Mouse (Mus musculus): Measurements from ENCODE around the gene Ypel4. TPM values are rescaled to one million over a fixed set of nuclear protein-coding genes. Genes with fewer than 3 reads are reported as not detected.
"Not testable (repeated sequence)": the region's sequence is repeated elsewhere in the genome, so short reads cannot be mapped to it uniquely, and the experiment has no call there.

Ypel4 gene
- total RNA-seq, 2 experiments from 2014 or later, result 0.73 to 1.0 TPM

DNA sequence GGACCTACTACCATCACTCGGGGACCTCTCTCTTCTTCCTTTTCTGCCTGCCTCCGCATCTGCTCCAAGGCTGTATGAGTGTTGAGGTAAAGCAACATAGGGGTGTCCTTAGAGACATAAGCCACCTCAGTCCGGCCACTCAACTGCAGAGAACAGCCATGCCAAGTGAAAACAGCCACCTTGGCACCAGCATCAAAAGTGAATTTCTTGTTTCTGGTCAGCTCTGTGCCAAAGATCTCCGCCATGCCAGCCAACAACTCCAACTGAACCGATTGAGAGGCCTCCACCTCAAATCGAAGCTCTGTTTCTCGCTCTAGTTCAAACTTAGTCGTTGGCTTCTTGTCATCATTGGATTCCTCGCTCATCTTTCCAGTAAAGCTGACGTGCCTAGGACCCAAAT, 8.1 kb upstream of the Ypel4 start:
- intact Hi-C loops (cut with DNase I; ENCODE audit: low total_unique reads), result no loop called here
- no peak for DNase-seq

GRCm38 (mm10) chr2:84726716-84727115, 7.1 kb upstream of the Ypel4 start:
- DNase-seq, result no peak
- intact Hi-C loops (cut with DNase I; ENCODE audit: low total_unique reads), result no loop called here

- intact Hi-C loops (cut with DNase I; ENCODE audit: low total_unique reads), result no loop called here
- DNase-seq, result peak; percentile 95
Observed at GRCm38 (mm10) chr2:84727172-84727858, 6.5 kb upstream of the Ypel4 start, which contains the start of gene Clp1. Gene Clp1, minus strand, starts transcription at chr2:84727350.

GRCm38 (mm10) chr2:84728191-84728590, 5.7 kb upstream of the Ypel4 start:
- DNase-seq; intact Hi-C loops (cut with DNase I; ENCODE audit: low total_unique reads): not testable (repeated sequence)

DNA sequence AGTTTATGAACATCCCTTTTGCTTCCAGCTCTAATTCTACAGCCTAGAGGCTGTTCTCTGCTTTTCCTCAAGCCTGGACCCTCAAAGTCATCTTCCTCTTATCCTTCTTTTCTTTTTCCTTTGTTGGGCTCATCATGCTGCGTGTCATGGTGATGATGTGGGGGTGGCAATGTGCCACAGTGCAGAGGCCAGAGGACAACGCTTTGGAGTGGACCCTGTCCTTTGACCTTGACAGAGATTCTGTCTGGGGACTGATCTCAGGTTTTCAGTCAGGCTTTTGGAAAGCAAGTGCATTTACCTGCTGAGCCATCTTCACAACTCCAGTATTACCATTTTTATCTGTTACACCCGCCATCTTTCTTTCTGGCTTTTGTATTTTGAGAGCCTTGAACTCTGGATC, 2.7 kb upstream of the Ypel4 start:
- intact Hi-C loops (cut with DNase I; ENCODE audit: low total_unique reads), result no loop called here
- DNase-seq, result no peak

- intact Hi-C loops (cut with DNase I; ENCODE audit: low total_unique reads), result no loop called here
- no peak for DNase-seq
Observed at GRCm38 (mm10) chr2:84732394-84732793, 1.5 kb upstream of the Ypel4 start.

- intact Hi-C loops (cut with DNase I; ENCODE audit: low total_unique reads), result no loop called here
- no peak for DNase-seq
Observed at GRCm38 (mm10) chr2:84734351-84734864, 550 bp downstream of the Ypel4 start.

DNA sequence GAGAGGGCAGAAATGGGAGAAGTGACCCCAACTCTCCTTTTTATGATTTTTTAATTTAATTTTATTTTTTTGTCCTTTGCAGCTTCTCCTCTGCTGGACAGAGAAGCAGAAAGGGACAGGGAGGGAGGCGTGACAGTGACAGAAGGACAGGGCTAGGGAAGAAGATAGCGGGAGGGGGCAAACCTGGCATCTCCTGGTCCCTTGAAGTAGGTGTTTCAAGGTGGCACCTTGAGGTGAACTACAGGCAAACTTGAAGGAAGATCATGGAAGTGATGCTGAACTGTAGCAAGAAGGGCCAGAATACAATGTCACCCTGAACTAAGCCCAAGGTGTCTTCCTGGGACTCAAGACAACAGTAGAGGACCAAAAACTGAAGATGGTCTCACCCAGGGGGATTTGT, 1.1 kb downstream of the Ypel4 start:
- intact Hi-C loops (cut with DNase I; ENCODE audit: low total_unique reads), result no loop called here
- DNase-seq, result no peak

GRCm38 (mm10) chr2:84735346-84735920, 1.6 kb downstream of the Ypel4 start:
- no peak for DNase-seq
- intact Hi-C loops (cut with DNase I; ENCODE audit: low total_unique reads), result no loop called here

GRCm38 (mm10) chr2:84736312-84737161, 2.7 kb downstream of the Ypel4 start:
- intact Hi-C loops (cut with DNase I; ENCODE audit: low total_unique reads), result no loop called here
- DNase-seq, result no peak

- intact Hi-C loops (cut with DNase I; ENCODE audit: low total_unique reads), result no loop called here
- DNase-seq, result no peak
Observed at GRCm38 (mm10) chr2:84737451-84737925, 3.6 kb downstream of the Ypel4 start.

DNA sequence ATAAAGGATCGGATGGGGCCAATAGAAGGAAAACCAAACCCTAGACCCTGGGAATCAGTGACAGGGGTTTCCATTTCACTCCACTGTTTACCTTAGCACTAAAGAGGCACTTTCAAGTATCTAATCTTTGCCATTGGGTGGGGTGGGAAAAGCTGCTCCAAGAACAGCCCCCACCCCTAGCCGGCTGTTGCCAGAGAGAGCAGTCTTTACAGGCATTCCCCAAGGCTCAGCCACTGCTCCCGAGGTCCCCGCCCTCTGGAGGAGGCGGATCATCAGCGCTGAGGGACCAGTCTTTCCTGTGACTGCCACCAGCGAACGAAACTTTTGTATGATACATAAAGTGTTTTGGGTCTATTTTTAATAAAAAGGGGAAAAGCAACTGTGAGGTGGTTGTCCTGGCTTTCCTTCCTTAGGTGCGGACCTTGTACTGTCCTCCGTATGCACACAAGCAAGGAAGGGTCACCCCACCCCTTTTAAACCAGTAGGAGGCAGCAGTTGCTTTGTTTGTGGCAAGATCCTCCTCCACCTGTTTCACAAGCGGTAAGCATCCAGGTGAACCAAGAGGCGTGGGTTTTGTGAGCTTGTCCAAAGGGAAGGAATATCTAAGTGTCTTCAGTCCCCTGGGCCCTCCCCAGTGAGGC, 4.5 kb downstream of the Ypel4 start:
- no peak for DNase-seq
- intact Hi-C loops (cut with DNase I; ENCODE audit: low total_unique reads), result no loop called here

DNA sequence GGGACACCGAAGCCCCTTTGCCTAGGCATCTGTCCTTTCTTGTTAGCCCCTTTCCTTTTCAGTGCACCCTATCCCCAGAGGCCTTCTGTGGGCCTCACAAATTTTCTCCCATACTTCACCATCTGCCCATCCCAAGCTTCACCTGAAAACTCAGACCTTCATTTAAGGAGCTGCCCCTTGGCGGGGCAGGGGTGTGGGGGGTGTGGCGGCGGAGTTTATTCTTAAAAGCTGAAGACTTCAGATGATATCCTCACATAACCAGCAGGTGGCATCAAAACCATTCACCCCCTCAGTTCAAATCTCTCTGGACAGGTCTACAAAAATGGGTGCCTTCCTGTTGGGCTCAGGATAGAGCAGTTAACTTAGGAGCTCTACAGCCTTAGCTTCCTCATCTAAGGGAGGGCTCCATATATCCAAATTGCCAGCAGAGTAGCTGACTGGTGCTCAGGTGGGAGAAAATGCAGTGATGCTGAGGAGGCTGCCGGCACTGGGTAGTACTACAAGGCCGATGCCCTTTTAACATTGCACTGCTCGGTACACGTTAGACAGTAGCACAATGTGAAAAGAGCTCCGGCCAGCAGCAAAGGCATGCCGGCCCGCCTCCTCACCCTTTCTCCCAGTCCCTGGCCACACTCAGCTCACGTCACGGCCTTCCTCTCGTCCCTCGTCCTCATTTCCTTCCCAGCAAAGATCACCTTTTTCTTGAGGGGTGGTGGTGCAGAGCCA, 6.9 kb downstream of the Ypel4 start:
- no peak for DNase-seq
- intact Hi-C loops (cut with DNase I; ENCODE audit: low total_unique reads), result loop anchor here (5.0 kb wide), 1 partner anchor 57 kb away; the partner anchor contains the start of gene Ube2l6

- no peak for DNase-seq
- intact Hi-C loops (cut with DNase I; ENCODE audit: low total_unique reads), result loop anchor here (5.0 kb wide), 1 partner anchor 55 kb away; the partner anchor contains the start of gene Ube2l6
Observed at GRCm38 (mm10) chr2:84741841-84742450, 8.1 kb downstream of the Ypel4 start.

DNA sequence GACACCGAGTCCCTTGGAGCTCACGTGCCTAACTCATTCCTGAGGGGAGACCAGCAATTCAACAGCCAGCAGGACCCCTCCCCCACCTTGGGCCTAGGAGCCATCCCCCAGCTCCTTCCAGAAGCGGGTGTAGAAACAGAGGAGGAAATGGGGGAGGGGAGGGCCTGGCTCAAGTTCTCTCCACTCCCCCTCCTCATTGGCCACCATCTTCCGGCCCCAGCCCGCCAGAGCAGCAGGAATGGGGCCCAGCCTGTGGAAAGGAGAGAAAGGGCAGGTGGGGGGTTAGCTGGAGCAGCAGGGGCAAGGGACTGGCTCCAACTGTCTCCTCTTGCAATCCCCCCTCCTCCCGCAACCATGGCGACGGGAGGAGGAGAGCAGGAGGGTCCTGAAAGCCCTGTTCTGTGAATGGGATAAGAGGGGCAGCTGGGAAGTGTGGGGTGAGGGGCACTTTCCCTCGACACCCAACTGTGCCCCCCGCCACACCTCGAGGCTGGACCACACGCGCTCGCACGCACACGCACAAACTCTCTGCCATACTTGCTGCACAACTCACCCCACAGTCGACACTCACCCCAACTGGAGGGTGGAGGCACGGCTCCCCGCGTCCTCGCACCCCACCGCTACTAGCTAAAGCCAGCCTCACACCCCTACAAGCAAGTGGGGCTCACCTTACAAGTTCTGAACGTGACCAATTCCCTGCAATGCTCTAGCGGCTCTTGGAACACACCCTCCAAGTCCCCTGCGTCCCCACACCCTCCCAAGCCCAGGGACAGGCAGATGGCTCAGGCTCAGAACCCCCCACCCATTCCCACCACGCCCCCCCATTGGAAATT, 8.8 kb downstream of the Ypel4 start:
- intact Hi-C loops (cut with DNase I; ENCODE audit: low total_unique reads), result loop anchor here (5.0 kb wide), 1 partner anchor 55 kb away; the partner anchor contains the start of gene Ube2l6
- DNase-seq, result no peak

DNA sequence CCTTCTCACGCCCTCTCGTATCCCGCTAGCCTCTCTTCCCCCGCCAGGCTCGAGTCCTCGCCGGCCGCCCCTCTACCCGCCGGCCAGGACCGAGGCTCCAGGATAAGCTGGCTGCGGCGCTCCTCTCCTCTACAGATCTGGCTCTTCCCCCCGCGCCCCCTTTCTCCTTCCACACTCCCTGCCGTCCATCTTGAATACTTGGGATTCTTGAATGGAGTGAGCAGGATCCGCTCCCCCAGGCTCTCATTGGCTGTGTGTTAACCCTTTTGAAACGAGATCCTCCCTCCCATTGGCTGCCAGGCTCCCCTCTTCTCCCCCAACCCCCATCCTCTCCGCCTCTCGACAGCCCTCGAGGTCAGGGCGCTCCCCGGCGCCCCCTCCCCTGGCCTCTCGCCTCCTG, 9.7 kb downstream of the Ypel4 start, which contains the start of gene Gm19426:
Gm19426 (minus strand) TSS at position 95 of the 400 bp plus-strand sequence.
- DNase-seq, result peak; percentile 74
- intact Hi-C loops (cut with DNase I; ENCODE audit: low total_unique reads), result loop anchor here (5.0 kb wide), 1 partner anchor 54 kb away; the partner anchor contains the start of gene Ube2l6

- no peak for DNase-seq
- intact Hi-C loops (cut with DNase I; ENCODE audit: low total_unique reads), result loop anchor here (5.0 kb wide), 1 partner anchor 53 kb away; the partner anchor contains the start of gene Ube2l6
Observed at GRCm38 (mm10) chr2:84744126-84744525, 10.3 kb downstream of the Ypel4 start.

All from gastrocnemius, postnatal 14 days (tissue).